Mouse (Mus musculus) C2C12 (cell line): Measurements from ENCODE around the gene Blvra. TPM values are rescaled to one million over a fixed set of nuclear protein-coding genes. Genes with fewer than 3 reads are reported as not detected.
A peak's percentile ranks its signal among the peaks of the same experiment; 100 is the strongest.
"Not testable (repeated sequence)": the region's sequence is repeated elsewhere in the genome, so short reads cannot be mapped to it uniquely, and the experiment has no call there.

Experiments
- H3K27me3 ChIP-seq: one replicate; pipeline ENCODE4 v1.6.1; 2011; ENCODE audit not compliant: control insufficient read depth, insufficient read depth, insufficient read length
- H3K36me3 ChIP-seq: one replicate; pipeline ENCODE4 v1.6.1; 2011; ENCODE audit not compliant: control insufficient read depth, insufficient read depth
- H3K4me3 ChIP-seq: one replicate; pipeline ENCODE4 v1.5.1; 2011; ENCODE audit warnings: mild to moderate bottlenecking, control low read depth; ENCODE audit not compliant: poor library complexity, insufficient read depth, severe bottlenecking
- H3K79me2 ChIP-seq: one replicate; pipeline ENCODE4 v1.6.1; 2011; ENCODE audit not compliant: control insufficient read depth, insufficient read depth
- H3K79me3 ChIP-seq: one replicate; pipeline ENCODE4 v1.6.1; 2011; ENCODE audit warnings: low read depth, control low read depth
- H3ac ChIP-seq: one replicate; pipeline ENCODE3; 2011; ENCODE audit warnings: low read depth; ENCODE audit not compliant: control insufficient read depth, insufficient read length
- CEBPB ChIP-seq: IDR thresholded peaks from one replicate; pipeline ENCODE4 v1.6.1; 2011; ENCODE audit warnings: low read depth, mild to moderate bottlenecking, control low read depth, moderate library complexity
- CTCF ChIP-seq: IDR thresholded peaks from one replicate; pipeline ENCODE4 v1.5.1; 2011; ENCODE audit not compliant: control insufficient read depth, insufficient read depth, insufficient read length
- FOSL1 ChIP-seq: IDR thresholded peaks from one replicate; pipeline ENCODE4 v1.8.0; 2011; ENCODE audit warnings: mild to moderate bottlenecking, low read length; ENCODE audit not compliant: poor library complexity, insufficient read depth, severe bottlenecking
- MAX ChIP-seq: IDR thresholded peaks from one replicate; pipeline ENCODE4 v1.6.1; 2011; ENCODE audit warnings: mild to moderate bottlenecking, control low read depth
- MYOD1 ChIP-seq: IDR thresholded peaks from one replicate; pipeline ENCODE4 v1.6.1; 2011; ENCODE audit warnings: low read depth; ENCODE audit not compliant: control insufficient read depth, insufficient read length
- MYOG ChIP-seq: IDR thresholded peaks from one replicate; pipeline ENCODE4 v1.6.1; 2011; ENCODE audit not compliant: control insufficient read depth, insufficient read length; ENCODE audit errors: extremely low read depth
- USF1 ChIP-seq: IDR thresholded peaks from one replicate; pipeline ENCODE4 v1.6.1; 2011; ENCODE audit warnings: low read depth, mild to moderate bottlenecking, control low read depth, moderate library complexity
- polyA plus RNA-seq: library from polyadenylated mRNA; unstranded; fragments of >200 nt; fragmentation: generic; extraction: Trizol; gene quantifications from one replicate; pipeline ENCODE4 v1.2.1, GENCODE M21; 2012; ENCODE audit warnings: missing spikeins

The Blvra gene
- polyA plus RNA-seq, 1 experiment, result 32.6 TPM

DNA sequence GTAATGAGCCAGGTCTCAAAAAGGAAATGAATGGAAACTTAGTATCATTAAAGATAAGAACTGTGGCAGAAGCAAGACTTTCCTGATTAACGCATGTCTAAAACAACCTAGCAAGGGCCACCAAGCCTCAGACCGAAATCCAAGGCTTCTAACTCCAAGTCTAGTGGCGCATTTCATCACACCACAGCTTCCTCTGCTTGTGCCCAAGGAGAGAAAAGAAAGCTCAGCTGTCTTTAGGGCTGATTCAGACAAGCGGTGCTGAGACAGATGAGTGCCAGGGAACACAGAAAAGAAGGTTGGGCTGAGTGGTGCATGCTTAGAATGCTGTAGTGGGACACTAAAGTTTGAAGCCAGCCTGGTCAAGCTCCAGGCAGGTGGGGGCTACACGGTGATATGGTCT is 58.5 kb downstream of the Blvra start:
- Histone ChIP-seq H3ac (no peak overlapping the region), H3K4me3 (no peak overlapping the region), H3K27me3 (no peaks in the 10 kb centered on the region), H3K79me3 (peaks cover 53% of the 10 kb centered on the region), H3K79me2 (peaks cover 67% of the 10 kb centered on the region), H3K36me3 (peaks cover 22% of the 10 kb centered on the region)
- TF ChIP-seq MYOD1 (peak; percentile 4), USF1 (no peak), CEBPB (no peak), CTCF (no peak)

DNA sequence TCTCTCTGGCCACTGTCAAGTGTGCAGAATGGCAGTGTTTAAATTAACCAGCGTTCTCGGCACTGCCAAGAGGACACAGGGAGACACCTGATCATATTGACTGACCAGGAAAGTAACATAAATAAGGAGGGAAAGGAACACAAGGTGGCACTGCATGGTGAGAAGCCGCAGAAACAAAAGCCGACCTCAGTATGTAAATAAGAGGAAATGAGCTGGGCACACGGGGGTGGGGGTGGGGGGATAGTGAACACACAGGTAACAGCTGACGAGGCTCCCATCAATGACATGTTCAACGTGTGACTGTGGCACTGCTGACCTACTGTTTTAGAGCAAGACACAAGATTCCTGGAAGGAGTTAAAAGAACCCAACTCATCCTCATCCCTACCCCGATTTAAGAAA is 60.9 kb downstream of the Blvra start:
- TF ChIP-seq CTCF (no peak), CEBPB (no peak), FOSL1 (no peak), MYOG (no peak), MYOD1 (no peak), USF1 (no peak), MAX (no peak)
- H3K36me3 ChIP-seq, result no peaks in the 10 kb centered on the region
- H3K4me3 ChIP-seq, result no peak overlapping the region
- H3K79me3 ChIP-seq, result peaks cover 53% of the 10 kb centered on the region
- H3K27me3 ChIP-seq, result no peaks in the 10 kb centered on the region
- peaks cover 67% of the 10 kb centered on the region for H3K79me2 ChIP-seq
- no peak overlapping the region for H3ac ChIP-seq

DNA sequence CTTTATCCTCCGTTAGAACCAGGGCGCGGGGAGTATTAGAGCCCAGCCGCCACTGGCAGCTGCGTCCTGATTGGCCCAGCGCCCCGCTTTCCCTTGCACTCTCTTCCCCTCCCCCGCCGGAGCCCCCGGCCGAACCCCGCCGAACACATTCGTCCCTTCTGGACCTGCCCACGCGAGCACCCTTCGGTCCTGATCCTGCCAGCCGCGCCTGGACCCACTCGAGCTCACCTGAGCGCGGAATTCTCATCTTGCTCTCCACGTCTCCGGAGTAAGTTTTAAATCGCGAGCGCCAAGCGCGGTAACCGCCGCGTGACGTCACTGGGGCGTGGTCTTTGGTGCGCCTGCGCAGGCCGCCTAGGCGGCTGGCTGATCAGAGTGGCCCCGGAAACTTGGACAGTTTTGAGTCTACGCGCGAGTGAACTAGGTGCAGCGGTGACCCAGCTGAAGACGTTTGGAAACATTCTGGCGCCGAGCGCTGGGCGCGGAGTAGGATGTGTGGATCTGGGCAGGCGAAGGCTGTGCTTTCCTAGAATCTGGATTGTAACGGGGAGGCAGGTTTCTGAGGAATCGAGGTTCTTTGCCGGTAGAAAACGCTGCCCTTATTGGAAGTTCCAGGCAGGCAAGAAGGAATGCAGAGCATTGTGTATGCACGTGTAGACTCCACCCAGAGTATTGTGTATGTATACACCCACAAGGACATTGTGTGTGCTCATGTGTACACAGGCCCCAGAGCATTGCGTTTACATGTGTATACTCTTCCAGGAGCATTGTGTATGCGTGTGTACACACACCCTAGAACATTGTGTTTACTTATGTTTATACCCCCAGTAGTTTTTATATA is 63.4 kb downstream of the Blvra start, which contains the start of gene Ncaph:
Gene Ncaph, minus strand, starts transcription at position 334 of the 841 bp plus-strand sequence.
- Histone ChIP-seq H3K36me3 (no peaks in the 10 kb centered on the region), H3K27me3 (no peaks in the 10 kb centered on the region), H3K79me3 (peaks cover 42% of the 10 kb centered on the region), H3K79me2 (peaks cover 49% of the 10 kb centered on the region), H3K4me3 (peak within 1 kb of the TSS; percentile 68), H3ac (peak within 1 kb of the TSS; percentile 98)
- no peak for TF ChIP-seq FOSL1
- peak; percentile 52 for TF ChIP-seq MAX
- no peak for TF ChIP-seq MYOD1

DNA sequence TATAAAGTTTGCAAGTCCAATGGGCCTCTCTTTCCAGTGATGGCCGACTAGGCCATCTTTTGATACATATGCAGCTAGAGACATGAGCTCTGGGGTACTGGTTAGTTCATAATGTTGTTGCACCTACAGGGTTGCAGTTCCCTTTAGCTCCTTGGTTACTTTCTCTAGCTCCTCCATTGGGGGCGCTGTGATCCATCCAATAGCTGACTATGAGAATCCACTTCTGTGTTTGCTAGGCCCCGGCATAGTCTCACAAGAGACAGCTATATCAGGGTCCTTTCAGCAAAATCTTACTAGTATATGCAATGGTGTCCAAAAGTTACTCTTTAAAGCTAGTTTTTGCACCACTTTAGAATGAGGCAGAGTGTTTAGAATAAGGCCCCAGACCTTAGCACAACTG is 64.8 kb downstream of the Blvra start:
- not testable (repeated sequence) for H3K4me3 ChIP-seq, H3K27me3 ChIP-seq, H3ac ChIP-seq, H3K36me3 ChIP-seq
- Histone ChIP-seq H3K79me2 (peaks cover 34% of the 10 kb centered on the region), H3K79me3 (peaks cover 28% of the 10 kb centered on the region)

DNA sequence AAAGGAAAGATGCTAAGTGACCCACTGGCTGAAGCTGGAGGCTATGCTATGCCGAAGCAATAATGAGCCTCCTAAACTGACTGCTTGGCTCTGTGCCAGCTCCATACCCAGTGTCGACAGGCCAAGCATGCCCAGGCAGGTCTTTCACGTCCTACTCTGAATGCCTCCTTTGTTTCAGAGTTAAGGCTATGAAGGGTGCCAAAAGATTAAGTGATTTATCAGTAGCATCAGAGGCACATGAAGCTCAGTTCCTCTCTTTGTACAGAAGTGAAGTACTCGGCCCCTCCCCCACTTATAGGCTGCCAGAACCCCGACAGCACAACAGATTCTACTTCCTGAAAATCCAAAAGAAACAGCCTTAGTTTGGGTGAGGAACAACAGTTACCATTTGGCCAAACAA is 66.5 kb downstream of the Blvra start:
- no peaks in the 10 kb centered on the region for H3K36me3 ChIP-seq
- no peak overlapping the region for H3ac ChIP-seq
- peaks cover 17% of the 10 kb centered on the region for H3K79me2 ChIP-seq
- H3K4me3 ChIP-seq, result no peak overlapping the region
- no peaks in the 10 kb centered on the region for H3K27me3 ChIP-seq
- TF ChIP-seq CTCF, result no peak
- TF ChIP-seq CEBPB, result no peak
- no peak for TF ChIP-seq USF1
- no peak for TF ChIP-seq MAX
- TF ChIP-seq MYOG, result no peak
- no peak for TF ChIP-seq FOSL1
- TF ChIP-seq MYOD1, result no peak
- peaks cover 13% of the 10 kb centered on the region for H3K79me3 ChIP-seq

DNA sequence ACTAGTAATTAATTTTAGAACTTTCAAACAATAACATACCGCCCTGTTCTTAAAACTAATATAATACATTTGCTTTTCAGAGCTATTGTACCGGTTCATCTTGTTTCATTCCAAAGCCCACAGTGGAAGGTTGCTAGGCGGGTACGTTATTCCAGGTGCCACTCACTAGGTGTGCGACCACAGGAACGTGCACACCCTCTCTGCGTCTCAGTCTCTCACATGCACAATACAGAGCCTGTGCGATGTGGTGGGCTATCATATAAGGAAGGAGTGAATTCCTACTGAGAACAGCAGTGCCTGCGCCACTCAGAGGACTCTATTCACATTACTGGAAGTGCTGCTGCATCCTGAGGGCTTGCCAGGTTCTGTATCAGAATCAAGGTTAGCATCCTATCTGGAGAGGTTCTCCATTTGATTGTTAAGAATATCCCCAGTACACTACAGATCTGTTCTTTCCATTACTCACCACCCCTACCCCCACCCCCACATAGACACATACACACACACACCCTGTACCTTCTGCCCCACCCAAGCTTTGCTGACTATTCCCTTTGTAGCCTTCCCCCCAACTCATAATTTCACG is 67.5 kb downstream of the Blvra start:
- H3K79me2 ChIP-seq, result peaks cover 8% of the 10 kb centered on the region
- H3K36me3 ChIP-seq, result no peaks in the 10 kb centered on the region
- peaks cover 3% of the 10 kb centered on the region for H3K79me3 ChIP-seq
- TF ChIP-seq MAX, result no peak
- no peak for TF ChIP-seq CEBPB
- no peak for TF ChIP-seq FOSL1
- no peak for TF ChIP-seq CTCF
- TF ChIP-seq MYOD1, result no peak
- no peak for TF ChIP-seq USF1
- TF ChIP-seq MYOG, result no peak
- H3K27me3 ChIP-seq, result no peaks in the 10 kb centered on the region
- H3ac ChIP-seq, result no peak overlapping the region
- H3K4me3 ChIP-seq, result no peak overlapping the region
